Mouse (Mus musculus) left cerebral cortex, adult 8-10 months (tissue): ENCODE results near the gene Rnaset2a. TPM values are rescaled to one million over a fixed set of nuclear protein-coding genes. Genes with fewer than 3 reads are reported as not detected.

Experiments
- total RNA-seq, 4 experiments: library from RNA; stranded (reverse); gene quantifications; 2 replicates each; pipeline ENCODE4 v1.2.4; 2022

The Rnaset2a gene
- total RNA-seq, 4 experiments from 2014 or later, result 4.0 to 9.4 (median 7.5) TPM

Other genes starting within 250 kb of the Rnaset2a start
- gene Tagap, start 222.1 kb downstream of the Rnaset2a start, total RNA-seq, result 1 to 10 TPM; 5.9 to 6.8 (median 6.6) TPM
- gene Rsph3a, start 202.5 kb downstream of the Rnaset2a start, total RNA-seq, result 10 to 100 TPM; 27.8 to 50.4 (median 34.7) TPM
- gene Gm49673, start 309 bp downstream of the Rnaset2a start, total RNA-seq, result 1 to 10 TPM in 1 of 4 experiments, under 1 TPM in 1, not detected in 2; 0.28 to 1.0 TPM
- gene Fgfr1op, start 17.4 kb upstream of the Rnaset2a start, total RNA-seq, result 10 to 100 TPM; 15.9 to 21.0 (median 19.5) TPM
- gene Ccr6, start 87.9 kb upstream of the Rnaset2a start, total RNA-seq, result under 1 TPM; 0.56 to 0.91 (median 0.76) TPM
- gene Mpc1, start 134.8 kb upstream of the Rnaset2a start, total RNA-seq, result 100 to 1,000 TPM; 161 to 190 (median 175) TPM
- 10 to 100 TPM; 56.4 to 58.4 (median 57.0) TPM for gene Sft2d1, start 163.0 kb upstream of the Rnaset2a start, total RNA-seq
- gene Prr18, start 189.4 kb upstream of the Rnaset2a start, total RNA-seq, result 10 to 100 TPM; 26.4 to 28.5 (median 27.1) TPM
- gene T2, start 207.9 kb upstream of the Rnaset2a start, total RNA-seq, result 1 to 10 TPM in 2 of 4 experiments, under 1 TPM in 2; 0.44 to 1.3 (median 0.87) TPM